Mouse (Mus musculus) heart, embryonic 15.5 days (tissue): ENCODE data around the gene D130043K22Rik. TPM values are rescaled to one million over a fixed set of nuclear protein-coding genes. Genes with fewer than 3 reads are reported as not detected.

Experiments
- ATAC-seq: fragments of 200-750 bp; cut with Nextera tagmentation; replicated peaks from 2 replicates; pipeline ENCODE4 v1.8.0; 2017; ENCODE audit warnings: low read depth, moderate TSS enrichment; ENCODE audit not compliant: insufficient number of reproducible peaks, insufficient read depth, low FRiP score
- H3K27ac ChIP-seq: fragments of 300-500 bp; sonication (generic); 2 replicates; pipeline ENCODE4 v1.5.1; 2015; ENCODE audit warnings: mild to moderate bottlenecking, inconsistent platforms
- H3K27me3 ChIP-seq: fragments of 300-500 bp; sonication (generic); 2 replicates; pipeline ENCODE4 v1.6.1; 2015; ENCODE audit warnings: inconsistent platforms
- H3K36me3 ChIP-seq: fragments of 300-500 bp; sonication (generic); 2 replicates; pipeline ENCODE4 v1.6.1; 2015; ENCODE audit warnings: mild to moderate bottlenecking, inconsistent platforms
- H3K4me1 ChIP-seq: fragments of 300-500 bp; sonication (generic); replicated peaks from 2 replicates; pipeline ENCODE4 v1.6.1; 2015; ENCODE audit warnings: inconsistent platforms
- H3K4me2 ChIP-seq: fragments of 300-500 bp; sonication (generic); 2 replicates; pipeline ENCODE4 v1.6.1; 2015; ENCODE audit warnings: inconsistent platforms, mild to moderate bottlenecking, moderate library complexity
- H3K4me3 ChIP-seq: fragments of 300-500 bp; sonication (generic); 2 replicates; pipeline ENCODE4 v1.5.1; 2015; ENCODE audit warnings: mild to moderate bottlenecking, inconsistent platforms
- H3K9ac ChIP-seq: fragments of 300-500 bp; sonication (generic); 2 replicates; pipeline ENCODE4 v1.6.1; 2015; ENCODE audit warnings: mild to moderate bottlenecking, inconsistent platforms
- H3K9me3 ChIP-seq: fragments of 300-500 bp; sonication (generic); replicated peaks from 2 replicates; pipeline ENCODE4 v1.6.1; 2016; ENCODE audit warnings: inconsistent platforms
- WGBS: fragments of 180-500 bp; shearing (Covaris S2); methylation state at CpG from one replicate; pipeline ENCODE4 v1.1.7; 2015; ENCODE audit warnings: mixed read lengths; 5-methylcytosine and 5-hydroxymethylcytosine counted together
- polyA plus RNA-seq: library from polyadenylated mRNA; unstranded; fragments of >200 nt; fragmentation: Nextera tagmentation; extraction: Ambion mirVana; gene quantifications from 2 replicates; pipeline ENCODE4 v1.2.1, GENCODE M21; 2015

The D130043K22Rik gene
- polyA plus RNA-seq, 1 experiment from 2014 or later = 0.03 TPM

- Histone ChIP-seq H3K4me1 (no peaks in the 10 kb centered on the region), H3K9ac (no peak overlapping the region), H3K9me3 (no peaks in the 10 kb centered on the region), H3K27me3 (no peaks in the 10 kb centered on the region), H3K4me3 (no peak overlapping the region), H3K27ac (peak overlapping the region; percentile 20; the same call in 1 of the 2 replicates), H3K4me2 (no peak overlapping the region), H3K36me3 (peaks cover 57% of the 10 kb centered on the region)
- 90% methylated on average over 1 of the region's 1 CpGs for WGBS
- ATAC-seq = no peak
Observed at GRCm38 (mm10) chr13:24814616-24815015, 30.3 kb upstream of the D130043K22Rik start.

- H3K27ac ChIP-seq = no peak overlapping the region
- H3K9ac ChIP-seq = no peak overlapping the region
- no peaks in the 10 kb centered on the region for H3K27me3 ChIP-seq
- H3K4me1 ChIP-seq = no peaks in the 10 kb centered on the region
- no peak overlapping the region for H3K4me3 ChIP-seq
- ATAC-seq = peak; percentile 54
- no peaks in the 10 kb centered on the region for H3K9me3 ChIP-seq
- peaks cover 48% of the 10 kb centered on the region for H3K36me3 ChIP-seq
- 54% methylated on average over 4 of the region's 4 CpGs for WGBS
- no peak overlapping the region for H3K4me2 ChIP-seq
Observed at GRCm38 (mm10) chr13:24816125-24817092, 28.5 kb upstream of the D130043K22Rik start.

GRCm38 (mm10) chr13:24819931-24820330, 25.0 kb upstream of the D130043K22Rik start:
- Histone ChIP-seq H3K27me3 (no peaks in the 10 kb centered on the region), H3K4me2 (no peak overlapping the region), H3K4me3 (no peak overlapping the region), H3K27ac (no peak overlapping the region), H3K9me3 (no peaks in the 10 kb centered on the region), H3K4me1 (peaks cover 6% of the 10 kb centered on the region), H3K36me3 (peaks cover 20% of the 10 kb centered on the region), H3K9ac (no peak overlapping the region)
- 71% methylated on average over 1 of the region's 1 CpGs for WGBS
- no peak for ATAC-seq

- Histone ChIP-seq H3K4me3 (no peak overlapping the region), H3K4me2 (no peak overlapping the region), H3K4me1 (peaks cover 30% of the 10 kb centered on the region), H3K9ac (no peak overlapping the region), H3K27ac (no peak overlapping the region), H3K9me3 (no peaks in the 10 kb centered on the region), H3K27me3 (no peaks in the 10 kb centered on the region), H3K36me3 (peaks cover 16% of the 10 kb centered on the region)
- WGBS = 84% methylated on average over 16 of the region's 16 CpGs
- ATAC-seq = no peak
Observed at GRCm38 (mm10) chr13:24822663-24823343, 22.1 kb upstream of the D130043K22Rik start.

GRCm38 (mm10) chr13:24824647-24825046, 20.3 kb upstream of the D130043K22Rik start:
- 65% methylated on average over 4 of the region's 4 CpGs for WGBS
- no peak for ATAC-seq
- Histone ChIP-seq H3K4me2 (no peak overlapping the region), H3K9me3 (no peaks in the 10 kb centered on the region), H3K4me1 (peaks cover 30% of the 10 kb centered on the region), H3K36me3 (peaks cover 8% of the 10 kb centered on the region), H3K27ac (peak overlapping the region; percentile 67; the same call in 1 of the 2 replicates), H3K27me3 (no peaks in the 10 kb centered on the region), H3K9ac (no peak overlapping the region), H3K4me3 (no peak overlapping the region)

GRCm38 (mm10) chr13:24825587-24825986, 19.3 kb upstream of the D130043K22Rik start:
- no peaks in the 10 kb centered on the region for H3K9me3 ChIP-seq
- no peak overlapping the region for H3K4me3 ChIP-seq
- peak overlapping the region; percentile 26; the same call in 1 of the 2 replicates for H3K4me2 ChIP-seq
- H3K27ac ChIP-seq = peak overlapping the region; percentile 67
- no peaks in the 10 kb centered on the region for H3K27me3 ChIP-seq
- 56% methylated on average over 4 of the region's 4 CpGs for WGBS
- peaks cover 30% of the 10 kb centered on the region for H3K4me1 ChIP-seq
- H3K9ac ChIP-seq = no peak overlapping the region
- no peak for ATAC-seq
- H3K36me3 ChIP-seq = peaks cover 1% of the 10 kb centered on the region; the same call in 1 of the 2 replicates

GRCm38 (mm10) chr13:24826116-24826515, 18.8 kb upstream of the D130043K22Rik start:
- no peaks in the 10 kb centered on the region for H3K36me3 ChIP-seq
- H3K4me3 ChIP-seq = no peak overlapping the region
- ATAC-seq = no peak
- H3K9me3 ChIP-seq = no peaks in the 10 kb centered on the region
- H3K9ac ChIP-seq = no peak overlapping the region
- H3K27ac ChIP-seq = peak overlapping the region; percentile 67
- peaks cover 30% of the 10 kb centered on the region for H3K4me1 ChIP-seq
- H3K27me3 ChIP-seq = no peaks in the 10 kb centered on the region
- 41% methylated on average over 7 of the region's 7 CpGs for WGBS
- H3K4me2 ChIP-seq = peak overlapping the region; percentile 26; the same call in 1 of the 2 replicates

- no peaks in the 10 kb centered on the region for H3K27me3 ChIP-seq
- peaks cover 33% of the 10 kb centered on the region for H3K4me1 ChIP-seq
- 1% methylated on average over 20 of the region's 20 CpGs for WGBS
- H3K9ac ChIP-seq = peak overlapping the region; percentile 59
- no peaks in the 10 kb centered on the region for H3K36me3 ChIP-seq
- no peak for ATAC-seq
- H3K27ac ChIP-seq = peak overlapping the region; percentile 96
- H3K9me3 ChIP-seq = no peaks in the 10 kb centered on the region
- peak overlapping the region; percentile 71 for H3K4me2 ChIP-seq
- H3K4me3 ChIP-seq = peak overlapping the region; percentile 70
Observed at GRCm38 (mm10) chr13:24830756-24831352, 14.1 kb upstream of the D130043K22Rik start.

GRCm38 (mm10) chr13:24831353-24832130, 13.4 kb upstream of the D130043K22Rik start, which contains the start of the genes Acot13 and Tdp2:
Gene Acot13 (minus strand): TSS chr13:24831540.
Gene Tdp2 (plus strand): TSS chr13:24831679.
- H3K4me3 ChIP-seq = peak within 1 kb of the TSS; percentile 70
- peak within 1 kb of the TSS; percentile 81 for H3K9ac ChIP-seq
- peak; percentile 97 for ATAC-seq
- under 1% methylated on average over 90 of the region's 90 CpGs for WGBS
- H3K36me3 ChIP-seq = no peaks in the 10 kb centered on the region
- peak within 1 kb of the TSS; percentile 96 for H3K27ac ChIP-seq
- H3K4me2 ChIP-seq = peak within 1 kb of the TSS; percentile 71
- H3K4me1 ChIP-seq = peaks cover 28% of the 10 kb centered on the region
- no peaks in the 10 kb centered on the region for H3K27me3 ChIP-seq
- no peaks in the 10 kb centered on the region for H3K9me3 ChIP-seq

- H3K27ac ChIP-seq = peak overlapping the region; percentile 96
- peak overlapping the region; percentile 70 for H3K4me3 ChIP-seq
- H3K27me3 ChIP-seq = no peaks in the 10 kb centered on the region
- H3K9me3 ChIP-seq = no peaks in the 10 kb centered on the region
- 2% methylated on average over 21 of the region's 21 CpGs for WGBS
- H3K36me3 ChIP-seq = peaks cover 2% of the 10 kb centered on the region; the same call in 1 of the 2 replicates
- H3K4me2 ChIP-seq = peak overlapping the region; percentile 71
- H3K4me1 ChIP-seq = peaks cover 21% of the 10 kb centered on the region
- H3K9ac ChIP-seq = peak overlapping the region; percentile 81
- ATAC-seq = no peak
Observed at GRCm38 (mm10) chr13:24832131-24832810, 12.7 kb upstream of the D130043K22Rik start.
